Mouse (Mus musculus) activated CD4-positive, CD25-positive, alpha-beta regulatory T cell, adult 4 months (primary cell): Measurements from ENCODE around the gene Nudt6. TPM values are rescaled to one million over a fixed set of nuclear protein-coding genes. Genes with fewer than 3 reads are reported as not detected.

Experiments used
- ATAC-seq: one replicate; pipeline ENCODE4 v1.8.0; 2017
- polyA plus RNA-seq, 2 experiments: library from polyadenylated mRNA; unstranded; fragments of 100-300 nt; shearing (Covaris generic); gene quantifications; one replicate each; pipeline ENCODE4 v1.2.1; 2017

The Nudt6 gene
- polyA plus RNA-seq, 2 experiments from 2014 or later: 10.9 to 16.7 TPM

DNA sequence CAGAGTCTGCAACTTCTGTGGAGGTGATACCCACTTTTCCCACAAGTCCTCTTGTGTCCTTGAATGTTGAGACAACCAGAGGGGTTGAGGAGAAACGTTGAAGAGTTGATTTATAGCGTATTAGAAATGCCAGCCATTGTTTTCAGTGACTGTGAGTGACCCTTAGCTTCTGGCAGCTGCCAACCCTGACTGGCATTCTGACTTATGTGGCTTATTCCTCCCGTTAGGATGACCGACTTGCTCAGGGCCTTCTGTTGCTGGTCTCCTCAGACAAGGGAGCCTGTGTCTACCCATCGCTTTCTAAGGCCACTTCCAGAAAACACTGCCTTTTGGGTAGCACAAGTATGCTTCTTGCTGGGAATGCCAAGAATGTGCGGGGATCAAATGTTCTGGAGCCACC, 38.6 kb downstream of the Nudt6 start:
- no peak for ATAC-seq

DNA sequence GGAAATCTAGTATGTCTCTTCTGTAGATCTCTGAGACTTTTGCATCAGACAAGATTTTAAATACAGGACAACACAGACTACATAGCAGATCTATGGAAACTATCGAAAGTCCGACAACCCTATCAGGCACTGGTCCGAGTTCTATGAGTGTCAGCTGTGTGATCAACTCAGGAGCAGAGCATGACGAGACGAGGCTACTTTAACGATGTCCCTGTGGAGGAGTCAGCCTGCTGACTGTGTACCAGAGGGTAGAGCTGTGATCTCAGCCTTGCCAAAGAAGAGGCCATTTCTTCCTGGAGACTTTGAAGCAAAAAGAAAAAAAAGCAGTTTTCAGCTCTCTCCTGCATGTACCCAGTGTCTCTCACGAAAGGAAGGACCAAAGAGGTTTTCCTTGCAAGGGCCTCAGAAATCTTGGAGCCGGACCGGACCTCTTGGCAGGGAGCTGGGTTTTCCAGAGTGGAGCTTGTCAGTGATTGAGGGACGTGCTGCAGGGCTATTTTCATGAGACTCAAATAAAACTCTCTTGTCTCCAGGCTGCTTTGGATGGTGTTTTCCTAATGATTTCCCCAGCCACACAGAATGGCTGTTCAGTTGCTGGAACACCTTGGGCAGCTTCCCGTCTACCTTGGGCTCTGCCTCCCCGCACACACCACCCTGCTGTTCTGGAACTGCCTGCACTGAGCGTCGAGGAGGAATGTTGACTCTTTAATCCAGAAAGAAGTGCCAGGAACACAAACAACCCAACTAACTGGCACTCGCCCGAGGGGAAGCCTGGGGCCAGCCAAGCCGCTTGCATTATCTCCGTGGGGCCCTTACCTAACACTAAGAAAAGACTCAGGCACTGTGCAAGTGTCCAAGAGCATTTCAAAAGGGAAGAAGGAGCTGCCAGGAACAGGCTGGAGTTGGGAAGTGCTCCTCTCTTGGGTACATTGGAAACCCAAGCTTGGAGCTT, 39.8 kb downstream of the Nudt6 start:
- ATAC-seq: no peak

DNA sequence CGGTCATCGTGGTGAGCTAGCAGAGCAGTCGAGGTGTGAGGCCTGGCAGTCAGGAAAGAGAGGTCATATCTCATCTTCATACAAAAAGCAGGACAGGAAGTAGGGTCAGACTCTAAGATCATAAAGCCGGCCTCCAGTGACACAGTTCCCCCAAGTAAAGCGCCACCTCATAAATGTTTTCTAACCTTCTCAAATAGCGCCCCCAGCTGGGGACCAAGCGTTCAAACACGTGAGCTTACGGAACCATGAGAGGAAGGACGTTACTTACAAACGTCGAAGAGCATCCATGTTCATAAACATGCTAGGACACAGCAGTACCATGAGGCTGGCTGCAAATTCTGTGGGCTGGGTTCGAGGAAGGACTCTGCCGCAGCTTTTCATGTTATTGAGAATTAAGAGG, 40.8 kb downstream of the Nudt6 start:
- no peak for ATAC-seq

DNA sequence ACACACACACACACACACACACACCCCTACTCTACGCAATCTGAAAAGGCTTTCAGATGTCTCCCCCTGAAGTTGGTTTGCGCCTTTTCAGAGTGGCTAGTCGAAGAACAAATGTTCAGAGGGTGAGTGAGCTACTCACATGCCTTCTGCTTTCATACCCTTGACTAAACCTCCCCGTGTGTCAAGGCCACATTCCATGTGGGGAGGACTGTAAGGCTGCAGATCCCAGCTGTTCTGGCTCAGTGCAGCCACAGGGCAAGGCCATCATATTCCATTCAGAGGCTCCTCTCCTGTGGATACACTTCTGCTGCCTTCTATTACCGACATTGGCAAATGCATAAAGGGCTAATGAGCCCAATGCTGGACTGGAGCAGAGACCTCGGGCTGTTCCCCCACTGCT, 41.6 kb downstream of the Nudt6 start:
- ATAC-seq: no peak

DNA sequence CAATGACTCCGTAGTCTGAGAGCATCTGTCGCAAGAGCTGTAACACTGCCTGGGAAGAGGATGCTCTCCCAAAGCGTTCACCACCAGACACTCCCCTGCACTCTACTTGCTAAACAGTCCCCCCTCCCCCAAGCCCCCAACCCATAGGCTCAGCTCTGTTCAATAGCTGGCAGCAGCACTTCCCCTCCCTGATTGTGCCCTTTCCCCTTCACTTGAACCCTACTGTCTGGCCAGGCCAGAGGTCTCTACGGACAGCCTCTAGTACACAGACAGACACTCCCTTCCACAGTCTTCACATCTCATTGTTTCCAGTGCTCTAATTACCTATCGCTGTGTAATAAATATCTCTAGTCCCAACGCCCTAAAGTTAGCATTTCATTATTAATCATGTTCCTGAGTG, 42.1 kb downstream of the Nudt6 start:
- no peak for ATAC-seq

DNA sequence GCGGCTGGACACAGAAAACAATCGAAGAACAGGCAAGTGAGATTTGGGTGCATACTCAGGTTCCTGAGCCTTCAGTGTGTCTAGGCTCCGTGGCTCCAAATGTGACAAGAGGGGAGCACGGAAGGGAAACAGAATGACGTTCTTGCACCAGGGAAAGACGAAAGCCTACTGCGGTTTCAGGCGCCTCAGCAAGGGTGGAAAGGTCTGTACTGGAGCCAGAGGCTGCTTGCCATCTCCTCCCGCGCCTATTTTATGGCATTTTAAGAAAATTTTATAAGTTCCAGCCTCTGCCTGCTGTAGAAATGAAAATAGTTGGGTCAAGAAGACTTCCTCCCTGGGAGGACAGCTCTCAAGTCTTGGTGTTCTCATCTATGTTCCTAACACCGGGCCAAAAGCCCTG, 46.3 kb downstream of the Nudt6 start:
- no peak for ATAC-seq

DNA sequence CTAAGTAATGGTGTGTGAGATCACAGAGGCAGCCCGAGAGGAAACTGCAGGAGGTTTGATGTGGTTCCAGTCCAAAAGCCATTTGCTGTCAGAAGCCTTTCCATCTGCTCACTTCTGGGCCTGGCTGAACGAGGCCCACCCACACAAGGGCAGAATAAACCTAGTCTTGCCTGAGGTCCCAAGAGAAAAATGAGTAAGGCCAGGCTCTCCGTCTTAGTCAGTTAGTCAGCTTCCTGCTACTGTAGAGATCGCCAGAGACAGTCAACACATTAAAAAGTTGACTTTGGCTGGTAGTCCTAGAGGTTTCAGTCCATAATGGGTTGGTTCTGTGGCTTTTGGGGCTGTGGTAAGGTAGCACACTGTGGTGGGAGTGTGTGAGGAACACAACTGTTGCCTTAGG, 49.6 kb downstream of the Nudt6 start:
- ATAC-seq: peak; percentile 59

DNA sequence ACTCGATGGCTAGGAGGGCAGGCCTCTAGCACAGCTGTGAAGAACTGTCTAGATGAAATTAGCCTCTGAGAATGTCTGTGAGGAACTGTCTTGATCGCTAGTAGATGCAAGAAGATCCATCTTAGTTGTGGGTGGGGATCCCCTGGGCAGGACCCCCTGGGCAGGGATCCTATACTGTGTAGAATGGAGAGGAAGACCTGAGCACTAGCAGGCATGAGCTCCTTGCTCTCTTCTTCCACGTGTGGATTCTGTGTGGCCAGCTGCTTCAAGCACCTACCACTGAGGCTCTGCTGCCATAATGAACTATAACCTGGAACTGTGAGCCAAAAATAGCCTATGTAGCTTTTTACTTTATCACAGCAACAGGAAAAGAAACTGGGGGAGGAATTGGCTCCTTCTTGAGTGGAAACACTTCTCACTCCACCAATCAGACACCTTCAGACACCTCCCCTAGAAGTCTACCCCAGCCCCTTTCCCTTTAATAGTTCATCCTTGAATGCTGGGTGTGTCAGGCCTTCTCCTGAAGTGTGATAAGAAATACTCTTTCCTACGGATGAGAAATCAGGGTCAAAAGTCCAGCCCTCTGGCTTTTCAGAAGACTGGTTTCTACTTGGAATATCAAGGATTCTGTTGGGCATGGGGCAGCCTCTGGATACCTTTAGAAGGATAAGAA, 53.5 kb downstream of the Nudt6 start:
- no peak for ATAC-seq

DNA sequence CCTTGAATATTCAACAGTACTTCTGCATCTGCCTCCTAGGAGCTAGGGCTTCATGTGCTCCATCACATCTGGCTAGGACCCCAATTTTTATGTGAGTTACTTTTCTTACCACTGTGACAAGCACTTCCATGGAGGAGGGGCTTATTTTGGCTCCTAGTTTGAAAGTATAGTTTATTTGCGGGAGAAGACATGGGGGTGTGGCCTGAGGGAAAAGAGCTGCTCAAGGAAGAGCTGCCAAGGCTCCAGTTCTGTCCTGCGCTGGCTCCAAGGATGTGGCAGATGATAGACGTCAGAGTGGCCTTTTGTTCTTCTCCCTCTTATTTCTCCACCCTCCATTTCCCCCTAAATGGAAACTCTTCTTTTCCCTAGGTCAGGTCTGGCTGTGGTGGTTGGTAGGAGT, 54.0 kb downstream of the Nudt6 start:
- ATAC-seq: no peak

DNA sequence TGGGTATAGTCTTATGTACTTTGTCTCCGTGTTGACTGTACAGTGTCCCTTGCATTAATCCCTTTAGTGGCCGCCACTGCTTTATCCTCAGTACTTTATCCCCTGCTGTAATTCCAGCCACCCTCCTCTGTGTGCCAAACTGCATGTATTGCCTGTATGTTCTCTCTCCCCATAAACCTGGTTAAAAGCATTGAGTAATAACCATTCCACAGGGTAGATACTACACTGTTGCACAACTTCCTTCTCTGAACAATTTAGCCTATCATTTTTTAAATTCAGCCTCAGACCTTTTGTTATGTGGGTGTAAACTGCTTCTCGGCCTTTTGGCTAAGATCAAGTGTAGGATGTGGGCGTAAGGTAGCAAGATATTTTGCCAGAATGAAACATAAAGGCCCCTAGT, 54.9 kb downstream of the Nudt6 start:
- no peak for ATAC-seq

DNA sequence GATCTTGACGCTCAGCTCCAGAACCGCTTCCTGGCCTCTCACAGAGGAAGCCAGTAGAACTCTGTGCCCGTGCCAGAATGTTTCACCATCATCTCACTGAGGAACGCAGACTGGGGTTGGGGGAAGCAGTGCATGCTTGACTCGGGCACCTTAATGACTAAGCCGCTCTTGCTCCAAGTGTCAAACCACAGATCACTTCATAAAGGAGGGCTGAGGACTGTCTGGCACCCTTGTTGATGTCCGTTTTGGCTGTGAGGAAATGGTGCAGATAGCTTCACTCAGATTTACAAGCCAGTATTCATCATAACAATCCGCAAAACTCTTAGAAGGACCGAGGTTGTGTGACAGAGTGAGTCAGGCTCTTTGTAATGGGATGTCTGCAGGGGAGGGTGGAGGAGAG, 59.3 kb downstream of the Nudt6 start:
- no peak for ATAC-seq

Other genes with a start within 250 kb of the Nudt6 start
- gene Il21, start 187.6 kb downstream of the Nudt6 start, polyA plus RNA-seq: under 1 TPM; 0.45 to 0.73 TPM
- gene Bbs12, start 107.7 kb downstream of the Nudt6 start, polyA plus RNA-seq: 1 to 10 TPM; 5.8 to 6.6 TPM
- under 1 TPM; 0.31 to 0.75 TPM for gene Cetn4, start 107.5 kb downstream of the Nudt6 start, polyA plus RNA-seq
- under 1 TPM; 0.45 to 0.65 TPM for gene Fgf2, start 71.9 kb downstream of the Nudt6 start, polyA plus RNA-seq
- gene Spata5, start 315 bp downstream of the Nudt6 start, polyA plus RNA-seq: 10 to 100 TPM; 24.6 to 30.7 TPM
- gene Spry1, start 219.7 kb upstream of the Nudt6 start, polyA plus RNA-seq: 10 to 100 TPM; 10.2 to 10.3 TPM